Mouse (Mus musculus): Measurements from ENCODE around the gene Atpaf2.
"Not testable (repeated sequence)": the region's sequence is repeated elsewhere in the genome, so short reads cannot be mapped to it uniquely, and the experiment has no call there.

Gene Atpaf2

DNA sequence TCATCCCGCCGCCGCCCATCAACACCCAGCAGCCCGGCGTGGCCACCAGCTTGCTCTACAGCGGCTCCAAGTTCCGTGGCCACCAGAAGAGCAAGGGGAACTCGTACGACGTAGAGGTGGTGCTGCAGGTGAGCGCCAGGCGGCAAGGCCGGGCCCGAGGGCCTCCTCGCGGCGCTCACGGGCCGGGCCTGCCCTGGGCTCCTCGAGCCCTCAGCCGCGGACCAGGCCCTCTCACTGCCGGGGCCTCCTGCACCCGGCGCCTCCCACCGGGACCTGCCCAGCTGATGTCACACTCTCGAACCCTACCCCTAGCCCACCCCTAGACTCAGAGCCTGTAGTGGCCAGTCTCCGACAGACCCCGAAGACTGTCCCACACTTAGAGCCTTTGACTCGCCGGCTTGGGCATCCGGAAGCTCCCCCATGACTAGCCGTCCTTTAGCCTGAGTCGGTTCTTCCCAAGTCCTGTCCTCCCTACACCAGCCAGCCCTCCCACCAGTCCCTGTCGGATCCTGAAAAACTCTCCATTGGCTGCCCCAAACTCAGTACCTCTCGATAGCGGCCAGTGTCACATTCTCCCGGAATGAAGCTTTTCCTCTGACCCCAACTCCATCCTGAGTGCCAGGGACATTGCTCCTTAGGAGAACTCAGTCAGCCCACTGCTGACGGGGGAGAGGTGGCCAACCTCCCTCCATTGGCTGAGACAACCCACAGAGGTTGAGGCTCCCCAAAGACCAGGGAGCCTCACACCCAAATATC lies at the start of gene Atpaf2:
Gene Atpaf2 (minus strand): TSS at position 741 of the 756 bp plus-strand sequence.
- no peak for DNase-seq (ENCODE audit: low spot score)

DNA sequence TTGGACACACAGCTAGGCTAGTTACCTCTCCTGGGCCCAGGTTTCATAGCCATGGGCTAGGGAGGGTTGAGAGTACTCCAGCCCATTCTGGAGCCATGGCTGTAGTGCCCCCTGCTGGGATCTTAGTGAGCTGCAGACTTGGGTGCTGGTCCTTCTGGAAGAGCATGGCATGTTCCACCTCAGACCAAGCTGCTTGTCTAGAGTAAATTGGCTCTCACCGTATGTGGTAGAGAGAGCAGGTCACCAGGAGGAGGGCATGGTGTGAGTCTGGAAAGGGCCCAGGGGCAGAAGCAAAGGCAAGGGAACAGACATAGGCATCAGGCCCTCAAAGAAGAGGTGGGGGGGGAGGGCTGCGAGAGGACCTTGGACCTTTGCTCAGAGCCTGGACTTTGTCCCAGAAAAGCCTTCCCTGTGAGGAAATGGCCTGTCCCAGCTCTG lies 47.7 kb upstream of the Atpaf2 start:
- peak; percentile 44 for DNase-seq (ENCODE audit: low spot score)

DNA sequence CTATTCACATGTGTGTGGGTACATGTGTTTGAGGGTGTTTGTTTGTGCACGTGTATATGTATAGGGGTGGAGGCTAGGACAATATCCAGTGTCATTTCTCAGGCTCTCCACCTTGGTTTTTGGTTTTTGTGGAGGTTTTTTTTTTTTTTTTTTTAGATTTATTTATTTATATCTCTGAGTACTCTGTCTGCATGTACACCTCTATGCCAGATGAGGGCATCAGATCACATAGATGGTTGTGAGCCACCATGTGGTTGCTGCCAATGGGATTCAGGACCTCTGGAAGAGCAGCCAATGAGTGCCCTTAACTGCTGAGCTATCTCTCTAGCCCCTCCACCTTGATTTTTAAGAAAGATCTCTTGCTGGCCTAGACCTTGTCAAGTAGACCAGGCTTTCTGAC lies 39.7 kb upstream of the Atpaf2 start:
- DNase-seq (ENCODE audit: low spot score): no peak

DNA sequence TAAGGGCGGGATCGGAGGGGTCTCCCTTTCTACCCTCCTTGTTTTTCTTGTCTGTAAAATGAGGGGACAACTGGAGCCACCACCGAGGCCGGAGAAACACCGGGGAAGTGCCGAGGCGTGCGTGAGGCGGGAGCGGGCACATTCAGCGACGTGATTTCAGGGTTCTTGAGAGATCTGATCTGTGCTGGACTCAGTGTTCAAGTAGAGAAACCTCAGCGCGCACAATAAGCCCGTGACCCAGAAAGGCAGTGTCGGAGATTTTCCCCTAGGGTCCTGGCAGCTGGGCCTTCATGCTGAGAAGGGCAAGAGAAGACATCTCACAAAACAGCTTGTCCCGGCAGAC lies 36.5 kb upstream of the Atpaf2 start:
- peak; percentile 12 for DNase-seq (ENCODE audit: low spot score)

DNA sequence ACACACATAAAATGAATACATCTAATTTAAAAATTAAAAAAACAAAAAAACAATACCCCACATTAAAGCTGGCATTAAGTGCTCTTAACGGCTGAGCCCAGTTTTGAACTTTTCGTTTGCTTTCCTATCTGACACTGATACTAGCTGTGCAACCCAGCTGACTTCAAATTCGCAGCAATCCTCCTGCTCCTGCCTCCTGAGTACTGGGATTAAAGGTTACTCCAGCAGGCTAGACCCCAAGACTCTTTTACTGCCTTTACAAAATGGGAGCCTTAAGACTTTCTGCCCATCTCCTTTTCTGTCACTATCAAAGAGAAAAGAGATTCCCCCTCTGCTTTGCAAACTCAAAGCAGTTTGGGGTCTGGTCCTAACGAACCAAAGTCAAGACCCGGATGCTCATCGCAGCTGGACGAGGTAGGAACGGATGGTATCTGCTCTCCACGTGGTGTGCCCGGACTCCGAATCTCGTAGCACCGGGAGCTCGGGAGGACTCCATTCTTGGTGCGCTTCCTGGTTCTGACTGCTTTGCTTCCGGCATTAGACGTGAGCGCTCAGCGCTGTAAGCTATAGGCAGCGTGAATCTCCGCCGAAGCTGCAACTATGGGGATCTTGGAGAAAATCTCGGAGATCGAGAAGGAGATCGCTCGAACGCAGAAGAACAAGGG lies 36.0 kb upstream of the Atpaf2 start, which contains the start of gene Drg2:
Gene Drg2 (plus strand): TSS at position 512 of the 665 bp plus-strand sequence.
- peak; percentile 86 for DNase-seq (ENCODE audit: low spot score)

DNA sequence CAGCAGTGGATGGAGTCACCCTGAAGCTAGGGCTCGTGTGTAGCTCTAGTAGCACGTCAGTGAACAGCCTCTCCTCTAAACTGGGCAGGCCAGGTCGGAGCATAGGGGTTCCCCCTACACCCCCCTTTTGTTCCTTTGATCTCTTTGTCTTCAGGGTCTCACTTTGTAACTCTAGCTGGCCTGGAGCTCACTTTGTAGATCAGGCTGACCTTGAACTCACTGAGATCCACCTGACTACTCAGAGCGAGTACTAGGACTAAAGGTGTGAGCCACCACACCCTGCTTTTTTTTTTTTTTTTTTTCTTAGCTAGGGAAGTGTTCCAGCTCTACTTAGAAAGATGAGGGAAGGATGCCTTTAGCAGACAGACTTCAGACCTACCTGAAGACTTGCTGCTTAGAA lies 25.8 kb upstream of the Atpaf2 start:
- no peak for DNase-seq (ENCODE audit: low spot score)

DNA sequence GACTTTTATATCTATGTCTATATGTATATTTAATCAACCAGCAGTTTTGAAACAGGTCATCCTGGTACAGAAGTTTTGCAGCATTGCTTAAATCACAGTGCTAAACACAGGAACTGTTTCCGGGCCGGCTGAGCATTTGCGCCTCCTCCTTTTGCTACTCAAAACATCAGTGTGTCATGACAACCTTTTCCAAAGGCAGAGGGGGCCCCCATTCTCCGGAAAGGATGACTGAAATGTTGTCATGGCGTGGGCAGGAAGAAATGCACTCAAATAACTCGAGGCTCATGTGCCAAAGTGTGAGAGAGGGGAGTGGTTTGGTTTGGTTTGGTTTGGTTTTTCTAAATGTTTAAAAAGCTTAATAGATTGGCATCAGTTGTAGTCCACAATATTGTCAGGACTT lies 24.6 kb upstream of the Atpaf2 start:
- DNase-seq (ENCODE audit: low spot score): no peak

DNA sequence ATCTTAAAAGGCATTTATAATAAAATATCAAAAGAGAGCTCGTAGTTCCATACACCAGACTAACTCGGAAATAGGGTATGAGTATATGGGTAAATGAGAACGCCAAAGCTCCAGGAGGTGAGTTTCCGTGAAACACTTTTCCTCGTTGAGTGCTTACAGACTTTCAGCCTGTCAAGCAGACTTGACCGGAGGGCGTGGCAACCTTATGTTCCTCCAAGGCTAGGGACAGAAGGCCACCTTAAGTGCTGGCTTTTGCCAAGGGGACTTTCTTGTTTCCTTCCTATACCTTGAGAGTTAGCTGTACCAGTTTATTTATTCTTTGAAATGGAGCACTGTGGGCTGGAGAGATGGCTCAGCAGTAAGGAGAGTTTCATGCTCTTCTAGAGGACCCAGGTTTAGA lies 21.9 kb upstream of the Atpaf2 start:
- DNase-seq (ENCODE audit: low spot score): no peak

DNA sequence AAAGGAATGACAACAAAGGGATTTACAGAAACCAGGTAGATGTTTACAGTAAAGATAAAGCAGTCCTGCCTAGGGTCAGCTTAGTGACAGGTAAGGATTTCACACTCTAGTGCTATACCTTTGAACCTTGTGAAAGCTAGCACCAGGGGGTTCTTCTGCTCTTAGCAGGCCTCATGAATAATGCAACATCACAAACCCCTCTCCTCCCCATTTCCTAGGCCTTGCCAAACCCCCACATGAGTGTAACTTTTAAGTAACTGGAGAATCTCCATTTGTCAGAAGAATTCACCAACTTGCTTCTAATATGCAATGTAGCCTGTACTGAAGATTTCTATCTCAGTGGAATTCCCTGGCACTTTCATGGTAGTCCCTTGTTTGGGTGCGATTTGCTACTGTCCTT lies 21.4 kb upstream of the Atpaf2 start:
- DNase-seq (ENCODE audit: low spot score): not testable (repeated sequence)

DNA sequence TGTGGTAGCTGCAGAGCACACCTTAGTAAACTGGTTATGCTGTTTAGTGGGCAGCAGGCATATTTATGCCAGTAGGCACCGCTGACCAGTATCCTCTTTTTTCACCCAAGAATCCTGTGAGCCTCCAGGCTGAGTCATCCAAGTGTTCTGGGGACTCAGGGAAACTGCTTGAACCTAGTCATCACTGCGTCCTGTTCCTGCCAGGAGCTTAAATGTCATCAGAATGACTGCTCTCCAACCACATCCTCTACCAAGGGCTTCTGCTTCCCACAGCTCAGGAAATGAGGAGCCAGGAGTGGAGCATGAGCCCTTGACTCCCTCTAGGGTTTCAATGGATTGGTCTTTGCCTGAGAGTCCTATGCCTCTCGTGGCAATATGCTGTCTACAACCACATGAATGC lies 18.4 kb upstream of the Atpaf2 start:
- DNase-seq (ENCODE audit: low spot score): no peak

DNA sequence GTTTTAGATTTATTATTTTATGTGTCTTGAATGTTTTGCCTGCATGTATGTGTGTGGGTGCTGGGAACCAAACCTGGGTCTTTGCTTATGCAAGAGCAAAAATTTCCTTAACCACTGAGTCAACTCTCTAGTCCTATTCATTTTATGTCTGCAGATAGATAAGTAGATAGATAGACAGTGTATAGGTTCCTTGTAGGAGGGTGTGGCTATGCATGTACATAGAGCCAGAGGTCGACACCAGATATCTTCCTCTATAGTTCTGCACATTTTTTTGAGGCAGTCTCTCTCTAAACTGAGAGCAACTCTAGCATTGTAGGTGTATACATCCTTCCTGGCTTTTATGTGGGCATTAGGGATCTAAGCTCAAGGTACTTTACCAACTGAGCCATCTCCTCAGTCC lies 16.9 kb upstream of the Atpaf2 start:
- no peak for DNase-seq (ENCODE audit: low spot score)

DNA sequence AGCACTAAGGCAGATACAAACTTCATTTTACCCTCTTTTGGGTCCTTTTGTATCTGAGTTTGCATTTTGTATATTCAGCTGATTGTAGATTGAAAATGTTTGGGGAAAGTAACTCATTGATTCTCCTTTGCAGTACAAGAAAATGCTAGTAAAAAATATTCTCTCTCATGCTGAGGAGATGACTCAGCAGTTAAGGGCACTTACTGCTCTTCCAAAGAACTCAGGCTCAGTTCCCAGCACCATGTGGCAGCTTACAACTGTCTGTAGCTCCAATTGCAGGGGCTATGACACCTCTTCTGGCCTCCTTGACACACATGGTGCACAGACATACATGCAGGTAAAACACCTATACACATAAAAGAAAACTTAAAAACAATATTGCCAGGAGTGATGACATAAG lies 15.2 kb upstream of the Atpaf2 start:
- DNase-seq (ENCODE audit: low spot score): no peak

DNA sequence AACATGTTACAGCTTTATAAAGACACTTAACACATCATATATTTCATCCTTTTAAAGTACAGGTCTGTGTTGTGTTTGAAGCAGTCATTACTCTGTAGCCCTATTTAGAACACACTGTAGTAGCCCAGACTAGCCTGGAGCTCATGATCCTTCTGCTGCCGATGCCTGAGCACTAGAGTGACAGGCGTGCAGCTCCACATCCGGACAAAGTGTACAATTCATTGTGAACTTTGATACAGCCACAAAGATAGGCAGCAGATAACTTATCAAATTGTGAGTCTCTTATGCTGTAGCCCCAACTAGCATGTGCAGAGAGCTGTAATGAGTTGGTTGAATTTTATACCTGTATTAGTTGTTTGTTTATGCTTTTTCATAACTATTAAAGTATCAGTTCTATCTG lies 9.4 kb upstream of the Atpaf2 start:
- no peak for DNase-seq (ENCODE audit: low spot score)

DNA sequence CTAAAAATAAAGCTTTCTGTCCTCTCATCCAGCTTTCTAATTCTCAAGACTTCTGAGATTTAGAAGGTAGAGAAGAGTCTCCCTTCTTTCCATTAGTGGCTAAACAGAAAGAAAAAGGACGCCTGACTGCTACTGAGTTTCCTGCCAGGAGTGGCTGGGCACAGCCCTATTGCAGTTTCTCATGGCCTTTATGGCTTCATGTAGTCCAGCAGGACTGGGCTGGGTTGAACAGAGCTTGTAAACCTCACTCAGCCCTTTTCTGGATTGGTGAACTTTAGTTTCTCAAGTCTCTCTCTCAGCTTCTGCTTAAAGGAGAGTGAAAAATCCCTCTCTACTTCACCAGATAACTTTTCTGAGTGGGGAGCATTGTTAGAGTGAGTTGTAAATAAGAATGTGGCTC lies 8.2 kb upstream of the Atpaf2 start:
- no peak for DNase-seq (ENCODE audit: low spot score)

DNA sequence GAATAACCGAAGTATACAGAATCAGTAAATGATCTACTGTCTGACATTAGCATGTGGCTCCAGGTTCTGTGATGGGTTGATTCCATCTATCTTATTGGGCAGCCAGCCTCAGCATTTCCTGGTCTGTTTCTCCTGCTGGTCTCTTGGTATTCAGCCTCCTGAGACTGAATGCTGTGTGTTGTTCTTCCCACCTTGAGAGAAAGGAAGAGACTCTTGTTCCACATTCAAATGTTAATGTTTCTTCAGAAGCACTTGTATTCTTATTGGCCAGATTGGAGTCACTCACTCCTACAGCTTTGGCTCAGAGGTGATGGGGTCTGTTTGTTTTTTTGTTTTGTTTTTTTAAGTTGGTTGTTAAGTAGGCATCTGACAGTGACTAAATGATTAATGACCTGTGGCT lies 4.7 kb upstream of the Atpaf2 start:
- DNase-seq (ENCODE audit: low spot score): no peak

DNA sequence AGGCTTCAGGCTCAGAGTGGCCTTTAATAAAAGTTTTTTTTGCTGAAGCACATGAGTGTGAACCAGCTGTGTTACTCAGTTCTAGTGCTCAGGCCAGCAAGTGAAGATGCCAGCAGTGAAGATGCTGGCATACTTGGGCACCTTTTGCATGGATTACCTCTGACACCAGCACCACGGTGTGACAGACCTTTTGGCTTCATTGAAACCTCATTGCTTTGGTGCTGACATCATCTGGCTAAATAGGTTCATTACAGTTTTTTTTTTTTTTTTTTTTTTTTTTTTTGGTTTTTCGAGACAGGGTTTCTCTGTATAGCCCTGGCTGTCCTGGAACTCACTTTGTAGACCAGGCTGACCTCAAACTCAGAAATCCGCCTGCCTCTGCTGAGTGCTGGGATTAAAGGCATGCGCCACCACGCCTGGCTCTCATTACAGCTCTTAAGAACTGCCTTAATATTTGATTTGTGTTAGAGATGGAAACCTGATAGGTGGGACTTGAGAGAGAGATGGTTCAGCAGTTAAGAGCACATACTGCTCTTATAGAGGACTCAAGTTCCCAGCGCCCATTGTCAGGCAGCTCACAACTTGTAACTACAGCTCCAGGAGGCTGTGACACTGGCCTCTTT lies 3.9 kb upstream of the Atpaf2 start:
- no peak for DNase-seq (ENCODE audit: low spot score)

DNA sequence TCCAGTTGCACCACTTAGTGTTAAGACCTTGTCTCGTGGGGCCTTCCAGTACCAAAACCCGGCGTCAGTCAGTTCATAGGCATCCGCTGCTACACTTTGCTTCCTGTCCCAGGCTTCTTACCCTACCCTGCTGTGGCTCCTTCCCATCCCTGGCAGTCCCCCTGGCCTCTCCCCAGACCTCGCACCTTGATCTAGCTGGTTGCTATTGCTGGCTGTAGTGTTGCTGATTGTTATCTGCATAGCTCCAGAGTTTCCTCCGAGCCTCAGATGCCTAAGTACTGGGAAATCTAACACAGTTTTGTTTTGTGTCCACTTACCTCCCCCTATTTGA lies 181 bp upstream of the Atpaf2 start:
- DNase-seq (ENCODE audit: low spot score): no peak

DNA sequence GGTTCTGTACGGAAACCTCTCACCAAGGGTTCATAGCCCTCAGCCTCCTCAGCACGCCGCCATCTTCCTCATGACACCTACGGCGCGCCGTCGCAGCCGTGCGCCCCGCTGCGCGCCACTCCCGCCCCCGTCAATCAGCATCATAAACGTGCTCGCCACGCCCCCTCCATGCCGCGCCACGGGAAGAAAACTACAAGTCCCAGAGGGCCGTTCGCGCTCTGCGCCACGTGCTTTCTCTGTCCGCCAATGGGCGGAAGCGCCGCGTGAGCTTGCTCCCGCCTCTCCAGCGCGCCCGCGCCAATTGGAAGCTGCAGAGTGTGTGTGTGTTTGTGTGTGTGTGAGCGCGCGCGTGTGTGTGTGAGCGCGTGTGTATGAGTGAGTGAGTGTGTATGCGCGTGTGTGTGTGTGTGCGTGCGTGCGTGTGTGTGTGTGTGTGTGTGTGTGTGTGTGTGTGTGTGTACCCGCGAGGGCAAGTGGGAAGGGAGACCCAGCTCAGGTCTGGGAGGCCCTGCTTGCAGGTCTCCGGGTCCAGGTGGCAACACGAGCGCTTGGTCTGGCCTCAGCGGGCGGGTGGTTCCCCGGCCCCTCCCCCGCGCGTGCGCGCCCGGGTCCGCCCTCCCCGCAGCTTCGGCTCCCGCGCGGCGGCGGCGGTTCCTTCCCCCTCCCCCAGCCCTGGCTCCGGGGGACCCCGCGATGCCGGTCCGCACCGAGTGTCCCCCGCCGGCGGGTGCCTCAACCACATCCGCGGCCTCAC lies 1.1 kb downstream of the Atpaf2 start, which contains the start of gene Gid4:
Gene Gid4 (plus strand): TSS at position 183 of the 754 bp plus-strand sequence.
- DNase-seq (ENCODE audit: low spot score): peak; percentile 99

DNA sequence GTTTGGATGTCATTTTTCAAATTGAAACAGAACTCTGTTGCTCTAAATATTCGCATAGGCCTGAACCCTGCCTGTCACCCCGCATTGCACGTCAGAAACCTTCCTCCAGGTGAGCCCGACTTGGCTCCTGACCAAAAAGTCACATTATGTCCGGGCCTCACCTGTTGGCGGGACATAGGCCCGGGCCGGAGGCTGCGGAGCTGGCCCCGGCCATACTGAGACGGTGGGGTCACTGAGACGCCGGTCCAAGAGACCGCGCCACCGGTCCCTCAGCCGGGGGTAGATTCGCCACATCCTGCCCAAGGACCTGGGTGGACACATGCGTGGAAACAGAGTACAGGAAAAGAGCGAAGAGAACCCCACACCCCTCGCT lies 1.7 kb downstream of the Atpaf2 start:
- DNase-seq (ENCODE audit: low spot score): no peak

DNA sequence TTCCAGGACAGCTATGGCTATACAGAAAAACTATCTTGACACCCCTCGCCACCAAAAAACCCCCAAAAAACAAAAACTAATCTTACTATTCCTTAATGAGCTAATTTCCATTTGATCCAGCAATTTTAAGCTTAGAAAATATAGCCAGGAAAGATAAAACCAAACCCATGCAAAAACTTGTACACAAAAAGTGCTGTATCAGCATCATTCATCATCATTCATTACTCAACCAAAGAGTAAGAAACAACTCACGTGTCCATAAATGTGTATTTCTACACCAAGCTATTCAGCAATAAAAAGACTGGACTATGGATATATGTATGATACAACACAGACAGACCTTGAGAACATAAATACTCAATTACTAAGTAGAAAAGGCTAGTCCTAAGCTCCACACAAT lies 5.3 kb downstream of the Atpaf2 start:
- no peak for DNase-seq (ENCODE audit: low spot score)

DNA sequence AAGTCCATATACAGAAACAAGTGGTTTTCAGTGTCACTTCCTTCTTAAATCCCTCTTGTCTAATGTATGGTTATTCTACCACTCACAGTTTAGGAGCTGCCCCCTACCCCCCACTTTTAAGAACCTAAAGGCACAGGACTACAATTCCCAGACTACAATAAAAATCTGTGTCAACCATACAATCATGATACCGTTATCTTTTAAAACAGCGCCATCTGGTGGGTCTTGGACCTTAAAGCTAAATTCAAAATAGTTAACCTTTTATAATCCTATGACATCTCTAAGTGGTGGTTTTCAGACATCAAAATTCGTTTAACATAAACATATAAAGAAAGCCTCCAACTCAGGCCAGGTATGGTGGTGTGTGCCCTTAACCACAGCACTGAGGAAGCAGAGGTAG lies 6.1 kb downstream of the Atpaf2 start:
- DNase-seq (ENCODE audit: low spot score): no peak

DNA sequence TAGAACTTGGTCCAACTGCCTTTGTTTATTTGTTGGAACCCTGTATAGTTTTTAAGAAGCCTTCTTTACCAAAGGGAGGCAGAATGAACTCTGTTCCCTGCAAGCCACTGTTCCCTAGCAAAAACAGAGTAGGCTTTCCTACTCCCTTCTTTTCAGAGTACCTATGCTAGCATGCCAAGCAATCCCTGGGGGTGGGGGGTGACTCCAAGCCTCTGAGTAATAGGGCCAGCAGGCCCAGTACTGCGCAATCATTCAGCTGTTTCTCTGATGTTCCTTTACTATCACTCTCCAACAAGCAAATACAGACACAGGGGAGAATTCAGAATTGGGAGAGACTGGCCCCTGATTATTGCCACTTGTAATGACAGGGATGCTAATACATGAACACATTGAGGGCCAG lies 11.7 kb downstream of the Atpaf2 start:
- no peak for DNase-seq (ENCODE audit: low spot score)

DNA sequence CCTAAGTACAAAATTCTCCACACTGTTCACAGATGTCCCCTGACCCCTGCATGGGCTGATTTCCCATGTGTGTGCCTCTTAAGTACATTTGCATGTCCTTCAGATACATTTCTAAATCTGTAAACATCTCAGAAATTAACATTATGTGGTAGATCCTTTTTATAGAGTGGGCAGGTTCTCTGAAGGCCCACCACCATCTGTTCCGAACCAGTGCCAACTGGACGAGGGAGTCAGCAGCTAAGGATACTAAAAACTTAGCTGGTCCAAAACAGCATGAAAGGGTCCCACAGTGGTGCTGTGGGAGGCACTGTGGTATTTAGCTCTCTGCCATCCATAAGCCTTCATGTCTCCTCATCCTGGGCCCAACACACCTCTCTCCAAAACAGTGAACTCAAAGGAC lies 21.1 kb downstream of the Atpaf2 start:
- no peak for DNase-seq (ENCODE audit: low spot score)
